Mouse (Mus musculus) lung, postnatal 0 days (tissue): ENCODE measurements at regions not wholly inside any gene's neighbourhood (a gene's known extent, or its start where the extent isn't known, plus 50 kb on each side); places are given as distances from the start of the nearest gene placed in this dataset.
A peak's percentile ranks its signal among the peaks of the same experiment; 100 is the strongest.

Experiments
- ATAC-seq: fragments of 200-750 bp; cut with Nextera tagmentation; 2 replicates; pipeline ENCODE4 v1.8.0; 2017; ENCODE audit warnings: moderate library complexity
- DNase-seq: peaks from one replicate; pipeline ENCODE4 v3.0.0-alpha.2; 2016; ENCODE audit warnings: low spot score
- H3K27ac ChIP-seq: fragments of 300-500 bp; sonication (generic); 2 replicates; pipeline ENCODE4 v1.5.1; 2014; ENCODE audit warnings: antibody characterized with exemption, mild to moderate bottlenecking, low read length, mixed read lengths
- H3K27me3 ChIP-seq: fragments of 300-500 bp; sonication (generic); replicated peaks from 2 replicates; pipeline ENCODE4 v1.6.1; 2014; ENCODE audit warnings: low read length, mixed read lengths; ENCODE audit not compliant: insufficient read depth
- H3K36me3 ChIP-seq: fragments of 300-500 bp; sonication (generic); 2 replicates; pipeline ENCODE4 v1.6.1; 2014; ENCODE audit warnings: low read length, mixed read lengths; ENCODE audit not compliant: insufficient read depth
- H3K4me1 ChIP-seq: fragments of 300-500 bp; sonication (generic); 2 replicates; pipeline ENCODE4 v1.6.1; 2014; ENCODE audit warnings: antibody characterized with exemption, low read depth, low read length, mixed read lengths; ENCODE audit not compliant: insufficient read depth
- H3K4me2 ChIP-seq: fragments of 300-500 bp; sonication (generic); replicated peaks from 2 replicates; pipeline ENCODE4 v1.6.1; 2014; ENCODE audit warnings: low read depth, mild to moderate bottlenecking, low read length, moderate library complexity, mixed read lengths
- H3K4me3 ChIP-seq: fragments of 300-500 bp; sonication (generic); 2 replicates; pipeline ENCODE4 v1.5.1; 2014; ENCODE audit warnings: low read depth, low read length
- H3K9ac ChIP-seq: fragments of 300-500 bp; sonication (generic); replicated peaks from 2 replicates; pipeline ENCODE4 v1.6.1; 2014; ENCODE audit warnings: low read depth, mild to moderate bottlenecking
- H3K9me3 ChIP-seq: fragments of 300-500 bp; sonication (generic); 2 replicates; pipeline ENCODE4 v1.6.1; 2016; ENCODE audit warnings: low read length, mixed read lengths
- CTCF ChIP-seq: IDR thresholded peaks from 2 replicates; pipeline ENCODE4 v1.5.1; 2016; ENCODE audit warnings: antibody characterized with exemption, mild to moderate bottlenecking
- EP300 ChIP-seq: IDR thresholded peaks from 2 replicates; pipeline ENCODE4 v1.6.1; 2016; ENCODE audit warnings: antibody characterized with exemption, mild to moderate bottlenecking, control low read depth
- WGBS: fragments of 180-500 bp; shearing (Covaris S2); extraction: QIAGEN DNeasy Blood & Tissue Kit; methylation state at CpG from one replicate; pipeline ENCODE4 v1.1.7; 2014; 5-methylcytosine and 5-hydroxymethylcytosine counted together

DNA sequence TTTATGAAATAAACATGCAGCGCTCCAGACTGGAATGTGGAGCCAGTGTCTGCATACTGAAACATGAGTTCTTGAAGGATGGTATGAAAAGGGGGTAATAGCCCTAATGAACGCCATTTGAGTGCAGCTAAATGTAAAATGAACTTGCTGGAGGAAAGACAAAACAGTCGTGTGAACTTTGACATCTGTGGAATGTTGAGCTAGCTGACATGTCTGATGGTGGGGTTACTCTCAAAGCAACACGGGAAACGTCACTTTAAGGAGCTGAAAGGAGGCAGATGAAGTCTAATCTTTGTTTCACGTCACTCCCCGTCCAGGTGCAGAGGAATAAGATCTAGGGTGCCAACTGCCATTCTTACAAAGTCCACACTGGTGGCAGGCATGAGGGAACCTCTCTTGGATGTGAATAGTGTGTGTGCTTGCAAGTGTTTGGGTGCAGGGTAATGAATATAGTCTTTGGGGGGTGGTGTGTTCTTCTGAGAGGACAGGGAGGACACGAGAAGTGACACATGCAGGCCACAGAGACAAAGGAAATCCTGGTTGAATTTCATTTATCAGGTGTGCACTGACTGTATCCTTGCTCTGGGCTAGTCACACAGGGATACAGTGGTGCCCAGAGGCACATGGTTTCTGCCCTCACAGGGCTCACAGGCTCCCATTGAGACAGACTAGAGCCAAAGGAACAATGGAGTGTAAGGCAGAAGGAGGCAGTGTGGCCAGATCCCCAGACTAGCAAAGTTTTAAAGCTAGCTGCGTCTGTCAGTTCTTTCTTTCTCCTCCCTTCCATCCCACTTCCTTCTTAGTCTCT, 228.0 kb downstream of the Gm765 start:
- H3K4me2 ChIP-seq: no peak overlapping the region
- H3K4me3 ChIP-seq: no peak overlapping the region
- TF ChIP-seq EP300 (no peak), CTCF (no peak)
- H3K9ac ChIP-seq: no peak overlapping the region
- DNase-seq: peak; percentile 16
- no peak overlapping the region for H3K27ac ChIP-seq
- WGBS: 31% methylated on average over 9 of the region's 9 CpGs
- no peaks in the 10 kb centered on the region for H3K9me3 ChIP-seq
- no peaks in the 10 kb centered on the region for H3K27me3 ChIP-seq
- H3K4me1 ChIP-seq: no peaks in the 10 kb centered on the region
- no peaks in the 10 kb centered on the region for H3K36me3 ChIP-seq
- no peak for ATAC-seq

DNA sequence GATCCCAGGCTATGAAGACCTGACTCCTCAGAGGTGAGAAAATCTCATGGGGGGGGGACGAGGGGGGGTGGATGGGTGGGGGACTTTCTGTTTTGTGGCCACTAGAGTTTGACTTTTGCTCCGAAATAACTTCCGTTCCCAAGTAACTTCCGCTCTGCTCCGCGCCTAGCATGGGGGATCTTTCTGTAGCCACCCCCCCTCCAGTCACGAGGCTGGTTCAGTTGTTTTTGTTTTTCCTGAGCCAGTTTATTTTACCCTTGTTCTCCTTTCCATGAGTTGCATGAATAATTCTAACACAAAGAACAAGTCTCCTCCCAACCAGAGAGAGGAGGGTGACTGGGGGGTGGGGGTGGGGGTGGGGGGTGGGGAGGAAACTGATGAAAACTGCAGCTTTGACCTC, 228.8 kb downstream of the Gm765 start:
- H3K4me3 ChIP-seq: 0 out of 2 replicates have a peak overlapping the region, but pooled peaks have one; percentile 2
- no peaks in the 10 kb centered on the region for H3K27me3 ChIP-seq
- TF ChIP-seq CTCF (no peak), EP300 (no peak)
- no peaks in the 10 kb centered on the region for H3K4me1 ChIP-seq
- DNase-seq (peak; percentile 65), ATAC-seq (0 out of 2 replicates have a peak, but pooled peaks have one; percentile 16)
- H3K4me2 ChIP-seq: peak overlapping the region; percentile 35
- H3K9me3 ChIP-seq: no peaks in the 10 kb centered on the region
- no peak overlapping the region for H3K27ac ChIP-seq
- H3K36me3 ChIP-seq: no peaks in the 10 kb centered on the region
- 20% methylated on average over 7 of the region's 7 CpGs for WGBS
- no peak overlapping the region for H3K9ac ChIP-seq

GRCm38 (mm10) chr6:98112495-98113115, 229.9 kb downstream of the Gm765 start:
- Histone ChIP-seq H3K36me3 (no peaks in the 10 kb centered on the region), H3K9ac (no peak overlapping the region), H3K27ac (no peak overlapping the region), H3K4me2 (no peak overlapping the region), H3K27me3 (no peaks in the 10 kb centered on the region), H3K9me3 (no peaks in the 10 kb centered on the region), H3K4me1 (no peaks in the 10 kb centered on the region), H3K4me3 (no peak overlapping the region)
- TF ChIP-seq CTCF (no peak), EP300 (no peak)
- WGBS: 81% methylated on average over 7 of the region's 7 CpGs
- ATAC-seq: no peak
- no peak for DNase-seq

GRCm38 (mm10) chr6:98107123-98107522, 235.4 kb downstream of the Gm765 start:
- no peak overlapping the region for H3K4me3 ChIP-seq
- H3K27me3 ChIP-seq: no peaks in the 10 kb centered on the region
- TF ChIP-seq CTCF (no peak), EP300 (no peak)
- H3K27ac ChIP-seq: no peak overlapping the region
- H3K4me2 ChIP-seq: no peak overlapping the region
- H3K9me3 ChIP-seq: no peaks in the 10 kb centered on the region
- DNase-seq (no peak), ATAC-seq (no peak)
- no peak overlapping the region for H3K9ac ChIP-seq
- no peaks in the 10 kb centered on the region for H3K4me1 ChIP-seq
- WGBS: 76% methylated on average over 5 of the region's 5 CpGs
- no peaks in the 10 kb centered on the region for H3K36me3 ChIP-seq

DNA sequence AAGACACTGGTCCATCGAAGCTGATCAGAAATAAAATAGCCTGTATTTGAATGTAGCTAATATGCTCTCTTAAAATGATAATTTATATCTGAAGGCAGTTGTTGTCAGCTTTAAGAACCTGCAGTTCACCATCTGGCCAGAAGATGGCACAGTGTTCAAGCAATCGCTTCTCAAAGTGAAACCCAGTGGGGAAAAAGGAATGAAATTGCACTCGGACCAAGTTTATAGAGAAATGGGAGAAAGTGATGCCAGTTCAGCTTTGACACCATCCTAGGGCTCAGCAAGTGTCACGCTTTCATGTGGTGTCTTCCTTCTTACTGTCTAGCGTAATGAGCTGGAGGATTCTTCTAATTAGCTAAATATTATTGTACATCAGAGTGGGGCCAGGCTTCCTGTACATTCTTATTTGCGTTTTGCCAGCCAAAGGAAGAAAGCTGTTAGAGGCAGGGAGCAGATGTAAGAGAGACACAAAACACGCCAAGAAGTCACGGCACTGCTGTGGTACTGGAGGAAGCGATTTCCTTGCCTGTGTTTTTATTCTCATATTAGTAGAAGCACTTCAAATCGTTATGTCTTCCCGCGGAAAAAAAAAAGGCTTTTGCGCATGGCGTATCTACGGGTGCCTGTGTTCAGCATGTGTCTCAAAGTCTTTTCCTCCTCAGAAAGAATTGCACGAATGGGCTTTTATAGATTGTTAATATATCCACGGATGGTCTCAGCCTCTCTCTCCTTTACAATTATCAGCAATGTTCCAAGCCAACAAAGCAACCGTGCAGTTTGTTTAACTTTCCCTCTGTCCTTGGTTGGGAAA, 237.1 kb downstream of the Gm765 start:
- Histone ChIP-seq H3K9me3 (no peaks in the 10 kb centered on the region), H3K27ac (no peak overlapping the region), H3K4me1 (no peaks in the 10 kb centered on the region), H3K4me2 (peak overlapping the region; percentile 56), H3K27me3 (no peaks in the 10 kb centered on the region), H3K9ac (no peak overlapping the region), H3K4me3 (peak overlapping the region; percentile 38), H3K36me3 (no peaks in the 10 kb centered on the region)
- ATAC-seq (no peak), DNase-seq (peak; percentile 83)
- TF ChIP-seq EP300: no peak
- TF ChIP-seq CTCF: peak; percentile 89
- WGBS: 27% methylated on average over 18 of the region's 18 CpGs

- Histone ChIP-seq H3K4me3 (no peak overlapping the region), H3K9ac (no peak overlapping the region), H3K4me2 (no peak overlapping the region), H3K27me3 (no peaks in the 10 kb centered on the region), H3K4me1 (no peaks in the 10 kb centered on the region), H3K27ac (no peak overlapping the region), H3K9me3 (no peaks in the 10 kb centered on the region), H3K36me3 (no peaks in the 10 kb centered on the region)
- 39% methylated on average over 3 of the region's 3 CpGs for WGBS
- DNase-seq: peak; percentile 14
- no peak for ATAC-seq
- no peak for TF ChIP-seq CTCF
- no peak for TF ChIP-seq EP300
Measured at GRCm38 (mm10) chr6:98104432-98104831, 238.1 kb downstream of the Gm765 start.
